Mouse (Mus musculus) embryonic stem cell, embryonic (primary cell): ENCODE measurements around the gene Serpina1d.
"Not testable (repeated sequence)": the region's sequence is repeated elsewhere in the genome, so short reads cannot be mapped to it uniquely, and the experiment has no call there.

ENCODE experiments used
- CTCF ChIA-PET, 4 experiments: fragments of 300-600 bp in 2 of 4; fragments of 350-600 bp in 2 of 4; sonication (Branson Sonifier 250); formaldehyde crosslinking; loops; one replicate each; lab custom pipeline; 2022; ENCODE audit warnings: inconsistent platforms in 2 of 4; lab: Charles Lee
- POLR2A ChIA-PET, 4 experiments: fragments of 300-600 bp in 2 of 4; fragments of 350-600 bp in 2 of 4; sonication (Branson Sonifier 250); formaldehyde crosslinking; loops; one replicate each; lab custom pipeline; 2022; ENCODE audit warnings: antibody characterized with exemption in 4 of 4, inconsistent platforms in 1 of 4; lab: Charles Lee

The Serpina1d gene

GRCm38 (mm10) chr12:103773246-103773851, at the start of gene Serpina1d:
Gene Serpina1d (minus strand): TSS chr12:103773592.
- POLR2A ChIA-PET, CTCF ChIA-PET: not testable (repeated sequence)

GRCm38 (mm10) chr12:103770597-103770996, 2.8 kb downstream of the Serpina1d start:
- CTCF ChIA-PET, POLR2A ChIA-PET: not testable (repeated sequence)

- POLR2A ChIA-PET, CTCF ChIA-PET: not testable (repeated sequence)
Observed at GRCm38 (mm10) chr12:103763083-103763482, 10.3 kb downstream of the Serpina1d start.

- POLR2A ChIA-PET, CTCF ChIA-PET: not testable (repeated sequence)
Observed at GRCm38 (mm10) chr12:103760316-103760715, 13.1 kb downstream of the Serpina1d start.

- CTCF ChIA-PET, POLR2A ChIA-PET: not testable (repeated sequence)
Observed at GRCm38 (mm10) chr12:103745957-103746356, 27.4 kb downstream of the Serpina1d start.

- POLR2A ChIA-PET, CTCF ChIA-PET: not testable (repeated sequence)
Observed at GRCm38 (mm10) chr12:103737791-103738580, 35.4 kb downstream of the Serpina1d start.

GRCm38 (mm10) chr12:103735566-103735965, 37.8 kb downstream of the Serpina1d start:
- CTCF ChIA-PET, POLR2A ChIA-PET: not testable (repeated sequence)

- CTCF ChIA-PET, POLR2A ChIA-PET: not testable (repeated sequence)
Observed at GRCm38 (mm10) chr12:103735101-103735500, 38.3 kb downstream of the Serpina1d start.
